Mouse (Mus musculus): Measurements from ENCODE around the gene Zmynd15. TPM values are rescaled to one million over a fixed set of nuclear protein-coding genes. Genes with fewer than 3 reads are reported as not detected.

The Zmynd15 gene
- total and polyA plus RNA-seq, 2 experiments from 2014 or later = 0.04 to 1.3 TPM

- H3K4me2 ChIP-seq (ENCODE audit: low read depth, low read length) = no peak overlapping the region
- no peak for DNase-seq (ENCODE audit: low spot score)
- H3K27ac ChIP-seq (ENCODE audit: low read depth) = no peak overlapping the region
- no peaks in the 10 kb centered on the region for H3K9me3 ChIP-seq (replicated peaks; ENCODE audit: control insufficient read depth, low read length)
- no peak for ATAC-seq (ENCODE audit: insufficient read depth, low read depth)
- no peak for TF ChIP-seq EP300 (IDR thresholded peaks at IDR 0.05; ENCODE audit: low read depth)
- no peak for TF ChIP-seq CTCF (IDR thresholded peaks at IDR 0.05; ENCODE audit: low read depth)
- no peaks in the 10 kb centered on the region for H3K36me3 ChIP-seq (replicated peaks; ENCODE audit: control insufficient read depth, insufficient read depth, low read length)
- peaks cover 21% of the 10 kb centered on the region for H3K27me3 ChIP-seq (ENCODE audit: control insufficient read depth, insufficient read depth, low read length)
- no peak overlapping the region for H3K4me3 ChIP-seq (ENCODE audit: low read depth, low read length)
- H3K9ac ChIP-seq (replicated peaks; ENCODE audit: low read depth, low read length) = no peak overlapping the region
- WGBS = 81% methylated on average over 5 of the region's 5 CpGs
- peaks cover 2% of the 10 kb centered on the region for H3K4me1 ChIP-seq (ENCODE audit: control insufficient read depth, insufficient read depth)
These were observed 4.7 kb downstream of the Zmynd15 start for GRCm38 (mm10) chr11:70463970-70464369.

- Histone ChIP-seq H3K4me1 (ENCODE audit: control insufficient read depth, insufficient read depth) (no peaks in the 10 kb centered on the region; the same call in 1 of the 2 replicates), H3K27me3 (ENCODE audit: control insufficient read depth, insufficient read depth, low read length) (peaks cover 20% of the 10 kb centered on the region), H3K9ac (replicated peaks; ENCODE audit: low read depth, low read length) (no peak overlapping the region), H3K4me2 (ENCODE audit: low read depth, low read length) (peak overlapping the region; percentile 59; the same call in 1 of the 2 replicates), H3K36me3 (replicated peaks; ENCODE audit: control insufficient read depth, insufficient read depth, low read length) (no peaks in the 10 kb centered on the region), H3K4me3 (ENCODE audit: low read depth, low read length) (no peak overlapping the region), H3K27ac (ENCODE audit: low read depth) (no peak overlapping the region), H3K9me3 (replicated peaks; ENCODE audit: control insufficient read depth, low read length) (no peaks in the 10 kb centered on the region)
- 25% methylated on average over 16 of the region's 16 CpGs for WGBS
- no peak for ATAC-seq (ENCODE audit: insufficient read depth, low read depth)
- TF ChIP-seq EP300 (IDR thresholded peaks at IDR 0.05; ENCODE audit: low read depth) (no peak), CTCF (IDR thresholded peaks at IDR 0.05; ENCODE audit: low read depth) (no peak)
- no peak for DNase-seq (ENCODE audit: low spot score)
These were observed 6.0 kb downstream of the Zmynd15 start for GRCm38 (mm10) chr11:70465211-70465610.

- peak overlapping the region; percentile 31 for H3K4me3 ChIP-seq (ENCODE audit: low read depth, low read length)
- no peaks in the 10 kb centered on the region for H3K9me3 ChIP-seq (replicated peaks; ENCODE audit: control insufficient read depth, low read length)
- H3K4me2 ChIP-seq (ENCODE audit: low read depth, low read length) = peak overlapping the region; percentile 59
- TF ChIP-seq CTCF (IDR thresholded peaks at IDR 0.05; ENCODE audit: low read depth) (no peak), EP300 (IDR thresholded peaks at IDR 0.05; ENCODE audit: low read depth) (no peak)
- H3K27me3 ChIP-seq (ENCODE audit: control insufficient read depth, insufficient read depth, low read length) = peaks cover 17% of the 10 kb centered on the region
- H3K36me3 ChIP-seq (replicated peaks; ENCODE audit: control insufficient read depth, insufficient read depth, low read length) = no peaks in the 10 kb centered on the region
- peak; percentile 30 for DNase-seq (ENCODE audit: low spot score)
- no peak overlapping the region for H3K9ac ChIP-seq (replicated peaks; ENCODE audit: low read depth, low read length)
- no peak for ATAC-seq (ENCODE audit: insufficient read depth, low read depth)
- no peak overlapping the region for H3K27ac ChIP-seq (ENCODE audit: low read depth)
- no peaks in the 10 kb centered on the region; the same call in 1 of the 2 replicates for H3K4me1 ChIP-seq (ENCODE audit: control insufficient read depth, insufficient read depth)
- WGBS = 4% methylated on average over 23 of the region's 23 CpGs
These were observed 6.6 kb downstream of the Zmynd15 start for GRCm38 (mm10) chr11:70465824-70466223.

GRCm38 (mm10) chr11:70467902-70468619 lies 8.8 kb downstream of the Zmynd15 start:
- peak overlapping the region; percentile 65 for H3K27ac ChIP-seq (ENCODE audit: low read depth)
- no peak overlapping the region for H3K9ac ChIP-seq (replicated peaks; ENCODE audit: low read depth, low read length)
- no peak for TF ChIP-seq EP300 (IDR thresholded peaks at IDR 0.05; ENCODE audit: low read depth)
- no peak for TF ChIP-seq CTCF (IDR thresholded peaks at IDR 0.05; ENCODE audit: low read depth)
- no peaks in the 10 kb centered on the region for H3K9me3 ChIP-seq (replicated peaks; ENCODE audit: control insufficient read depth, low read length)
- ATAC-seq (ENCODE audit: insufficient read depth, low read depth) (peak; percentile 64), DNase-seq (ENCODE audit: low spot score) (peak; percentile 61)
- peaks cover 17% of the 10 kb centered on the region for H3K27me3 ChIP-seq (ENCODE audit: control insufficient read depth, insufficient read depth, low read length)
- no peaks in the 10 kb centered on the region for H3K36me3 ChIP-seq (replicated peaks; ENCODE audit: control insufficient read depth, insufficient read depth, low read length)
- no peak overlapping the region for H3K4me2 ChIP-seq (ENCODE audit: low read depth, low read length)
- no peaks in the 10 kb centered on the region; the same call in 1 of the 2 replicates for H3K4me1 ChIP-seq (ENCODE audit: control insufficient read depth, insufficient read depth)
- 48% methylated on average over 5 of the region's 5 CpGs for WGBS
- no peak overlapping the region for H3K4me3 ChIP-seq (ENCODE audit: low read depth, low read length)

- TF ChIP-seq CTCF (IDR thresholded peaks at IDR 0.05; ENCODE audit: low read depth) (no peak), EP300 (IDR thresholded peaks at IDR 0.05; ENCODE audit: low read depth) (no peak)
- Histone ChIP-seq H3K27ac (ENCODE audit: low read depth) (no peak overlapping the region), H3K9me3 (replicated peaks; ENCODE audit: control insufficient read depth, low read length) (no peaks in the 10 kb centered on the region), H3K36me3 (replicated peaks; ENCODE audit: control insufficient read depth, insufficient read depth, low read length) (no peaks in the 10 kb centered on the region), H3K27me3 (ENCODE audit: control insufficient read depth, insufficient read depth, low read length) (peaks cover 7% of the 10 kb centered on the region), H3K4me2 (ENCODE audit: low read depth, low read length) (no peak overlapping the region), H3K9ac (replicated peaks; ENCODE audit: low read depth, low read length) (no peak overlapping the region), H3K4me1 (ENCODE audit: control insufficient read depth, insufficient read depth) (no peaks in the 10 kb centered on the region; the same call in 1 of the 2 replicates), H3K4me3 (ENCODE audit: low read depth, low read length) (no peak overlapping the region)
- WGBS = 77% methylated on average over 3 of the region's 3 CpGs
- no peak for ATAC-seq (ENCODE audit: insufficient read depth, low read depth)
- DNase-seq (ENCODE audit: low spot score) = no peak
These were observed 10.5 kb downstream of the Zmynd15 start for GRCm38 (mm10) chr11:70469764-70470163.

All from heart, postnatal 0 days (tissue).